Mouse (Mus musculus): ENCODE data around the gene Il11. TPM values are rescaled to one million over a fixed set of nuclear protein-coding genes. Genes with fewer than 3 reads are reported as not detected.
"Not testable (repeated sequence)": the region's sequence is repeated elsewhere in the genome, so short reads cannot be mapped to it uniquely, and the experiment has no call there.

The Il11 gene
- polyA plus RNA-seq (2012; rRNA removed), result 15.5 and 17.3 TPM in 2 replicates

- H3K4me3 ChIP-seq (ENCODE audit: control insufficient read depth, low read depth, low read length), result peak within 1 kb of the TSS; percentile 87
- H3K36me3 ChIP-seq (ENCODE audit: control insufficient read depth, insufficient read depth, low read length), result no peaks in the 10 kb centered on the region
- no peaks in the 10 kb centered on the region for H3K27me3 ChIP-seq (ENCODE audit: control insufficient read depth, insufficient read depth, low read length)
- no peak for TF ChIP-seq POLR2A (IDR thresholded peaks at IDR 0.05; ENCODE audit: control insufficient read depth, low read depth, low read length)
- no peak for TF ChIP-seq CTCF (IDR thresholded peaks at IDR 0.05; ENCODE audit: control insufficient read depth, insufficient read depth, insufficient replicate concordance, low read depth, low read length)
- peaks cover 2% of the 10 kb centered on the region for H3K4me1 ChIP-seq (ENCODE audit: control insufficient read depth, insufficient read depth, low read length)
- peak within 1 kb of the TSS; percentile 47 for H3K27ac ChIP-seq (ENCODE audit: control insufficient read depth, insufficient read depth, low read depth, low read length)
Observed at GRCm38 (mm10) chr7:4782759-4783158, at the start of gene Il11, which contains the start of gene Tmem190. TSS of gene Il11 (minus strand) at chr7:4782859. TSS of gene Tmem190 (plus strand) at chr7:4782937.

- Histone ChIP-seq H3K4me3 (ENCODE audit: control insufficient read depth, low read depth, low read length) (no peak overlapping the region), H3K27me3 (ENCODE audit: control insufficient read depth, insufficient read depth, low read length) (no peaks in the 10 kb centered on the region), H3K4me1 (ENCODE audit: control insufficient read depth, insufficient read depth, low read length) (peaks cover 17% of the 10 kb centered on the region), H3K27ac (ENCODE audit: control insufficient read depth, insufficient read depth, low read depth, low read length) (no peak overlapping the region), H3K36me3 (ENCODE audit: control insufficient read depth, insufficient read depth, low read length) (no peaks in the 10 kb centered on the region)
- TF ChIP-seq POLR2A (IDR thresholded peaks at IDR 0.05; ENCODE audit: control insufficient read depth, low read depth, low read length), result no peak
- no peak for TF ChIP-seq CTCF (IDR thresholded peaks at IDR 0.05; ENCODE audit: control insufficient read depth, insufficient read depth, insufficient replicate concordance, low read depth, low read length)
Observed at GRCm38 (mm10) chr7:4830476-4830875, 47.8 kb upstream of the Il11 start.

GRCm38 (mm10) chr7:4825365-4825764 lies 42.7 kb upstream of the Il11 start:
- H3K4me1 ChIP-seq (ENCODE audit: control insufficient read depth, insufficient read depth, low read length), result peaks cover 8% of the 10 kb centered on the region
- no peak overlapping the region for H3K27ac ChIP-seq (ENCODE audit: control insufficient read depth, insufficient read depth, low read depth, low read length)
- no peaks in the 10 kb centered on the region for H3K27me3 ChIP-seq (ENCODE audit: control insufficient read depth, insufficient read depth, low read length)
- H3K36me3 ChIP-seq (ENCODE audit: control insufficient read depth, insufficient read depth, low read length), result no peaks in the 10 kb centered on the region
- H3K4me3 ChIP-seq (ENCODE audit: control insufficient read depth, low read depth, low read length), result no peak overlapping the region
- TF ChIP-seq POLR2A (IDR thresholded peaks at IDR 0.05; ENCODE audit: control insufficient read depth, low read depth, low read length) (no peak), CTCF (IDR thresholded peaks at IDR 0.05; ENCODE audit: control insufficient read depth, insufficient read depth, insufficient replicate concordance, low read depth, low read length) (no peak)

- no peaks in the 10 kb centered on the region for H3K4me1 ChIP-seq (ENCODE audit: control insufficient read depth, insufficient read depth, low read length)
- TF ChIP-seq POLR2A (IDR thresholded peaks at IDR 0.05; ENCODE audit: control insufficient read depth, low read depth, low read length), result no peak
- no peak for TF ChIP-seq CTCF (IDR thresholded peaks at IDR 0.05; ENCODE audit: control insufficient read depth, insufficient read depth, insufficient replicate concordance, low read depth, low read length)
- no peaks in the 10 kb centered on the region for H3K36me3 ChIP-seq (ENCODE audit: control insufficient read depth, insufficient read depth, low read length)
- no peaks in the 10 kb centered on the region for H3K27me3 ChIP-seq (ENCODE audit: control insufficient read depth, insufficient read depth, low read length)
- H3K4me3 ChIP-seq (ENCODE audit: control insufficient read depth, low read depth, low read length), result no peak overlapping the region
- no peak overlapping the region for H3K27ac ChIP-seq (ENCODE audit: control insufficient read depth, insufficient read depth, low read depth, low read length)
Observed at GRCm38 (mm10) chr7:4822162-4822907, 39.7 kb upstream of the Il11 start.

- H3K27ac ChIP-seq (ENCODE audit: control insufficient read depth, insufficient read depth, low read depth, low read length), result no peak overlapping the region
- no peak for TF ChIP-seq POLR2A (IDR thresholded peaks at IDR 0.05; ENCODE audit: control insufficient read depth, low read depth, low read length)
- no peak for TF ChIP-seq CTCF (IDR thresholded peaks at IDR 0.05; ENCODE audit: control insufficient read depth, insufficient read depth, insufficient replicate concordance, low read depth, low read length)
- no peak overlapping the region for H3K4me3 ChIP-seq (ENCODE audit: control insufficient read depth, low read depth, low read length)
- no peaks in the 10 kb centered on the region for H3K36me3 ChIP-seq (ENCODE audit: control insufficient read depth, insufficient read depth, low read length)
- no peaks in the 10 kb centered on the region for H3K27me3 ChIP-seq (ENCODE audit: control insufficient read depth, insufficient read depth, low read length)
- H3K4me1 ChIP-seq (ENCODE audit: control insufficient read depth, insufficient read depth, low read length), result no peaks in the 10 kb centered on the region
Observed at GRCm38 (mm10) chr7:4821690-4822089, 39.0 kb upstream of the Il11 start.

- not testable (repeated sequence) for H3K36me3 ChIP-seq (ENCODE audit: control insufficient read depth, insufficient read depth, low read length); H3K4me1 ChIP-seq (ENCODE audit: control insufficient read depth, insufficient read depth, low read length); H3K4me3 ChIP-seq (ENCODE audit: control insufficient read depth, low read depth, low read length); H3K27ac ChIP-seq (ENCODE audit: control insufficient read depth, insufficient read depth, low read depth, low read length); H3K27me3 ChIP-seq (ENCODE audit: control insufficient read depth, insufficient read depth, low read length)
Observed at GRCm38 (mm10) chr7:4820925-4821324, 38.3 kb upstream of the Il11 start.

GRCm38 (mm10) chr7:4816559-4816958 lies 33.9 kb upstream of the Il11 start:
- H3K27ac ChIP-seq (ENCODE audit: control insufficient read depth, insufficient read depth, low read depth, low read length), result no peak overlapping the region
- H3K4me3 ChIP-seq (ENCODE audit: control insufficient read depth, low read depth, low read length), result no peak overlapping the region
- H3K36me3 ChIP-seq (ENCODE audit: control insufficient read depth, insufficient read depth, low read length), result peaks cover 4% of the 10 kb centered on the region
- TF ChIP-seq POLR2A (IDR thresholded peaks at IDR 0.05; ENCODE audit: control insufficient read depth, low read depth, low read length), result no peak
- no peak for TF ChIP-seq CTCF (IDR thresholded peaks at IDR 0.05; ENCODE audit: control insufficient read depth, insufficient read depth, insufficient replicate concordance, low read depth, low read length)
- H3K4me1 ChIP-seq (ENCODE audit: control insufficient read depth, insufficient read depth, low read length), result no peaks in the 10 kb centered on the region
- no peaks in the 10 kb centered on the region for H3K27me3 ChIP-seq (ENCODE audit: control insufficient read depth, insufficient read depth, low read length)

Data from testis, adult 2 months (tissue).